Mouse (Mus musculus): ENCODE measurements around the gene Cep63.

GRCm38 (mm10) chr9:102544116-102544772 is 82.1 kb downstream of the Cep63 start:
- no peak for TF ChIP-seq CTCF (IDR thresholded peaks at IDR 0.05; ENCODE audit: low read depth)
- no peak for TF ChIP-seq EP300 (IDR thresholded peaks at IDR 0.05; ENCODE audit: low read depth)

Measured in liver, postnatal 0 days (tissue).